Mouse (Mus musculus) retina, embryonic 14.5 days (tissue): ENCODE measurements around the gene Fkbp10.

Source experiments
- DNase-seq: peaks from one replicate; pipeline ENCODE4 v3.0.0-alpha.2; 2015; ENCODE audit warnings: low spot score

The Fkbp10 gene

DNA sequence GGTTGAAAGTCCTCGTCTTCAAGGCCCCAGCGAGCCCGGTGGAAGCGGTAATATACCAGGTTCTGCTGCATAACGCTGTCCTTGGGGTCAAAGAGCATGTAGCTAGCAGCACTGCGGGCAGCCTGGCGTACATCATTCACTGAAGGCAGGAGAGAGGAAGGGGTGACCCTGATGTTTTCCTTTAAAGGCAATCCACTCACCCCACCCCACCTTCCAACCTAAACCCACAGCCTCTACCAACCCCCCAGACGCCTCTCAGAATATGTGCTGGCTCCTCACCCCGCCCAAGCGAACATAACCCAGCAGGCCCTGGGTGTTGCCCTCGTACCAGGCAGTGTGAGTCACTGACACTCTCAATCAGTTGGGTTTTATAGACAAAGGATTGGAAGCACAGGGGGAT is 3.8 kb upstream of the Fkbp10 start:
- DNase-seq: no peak

DNA sequence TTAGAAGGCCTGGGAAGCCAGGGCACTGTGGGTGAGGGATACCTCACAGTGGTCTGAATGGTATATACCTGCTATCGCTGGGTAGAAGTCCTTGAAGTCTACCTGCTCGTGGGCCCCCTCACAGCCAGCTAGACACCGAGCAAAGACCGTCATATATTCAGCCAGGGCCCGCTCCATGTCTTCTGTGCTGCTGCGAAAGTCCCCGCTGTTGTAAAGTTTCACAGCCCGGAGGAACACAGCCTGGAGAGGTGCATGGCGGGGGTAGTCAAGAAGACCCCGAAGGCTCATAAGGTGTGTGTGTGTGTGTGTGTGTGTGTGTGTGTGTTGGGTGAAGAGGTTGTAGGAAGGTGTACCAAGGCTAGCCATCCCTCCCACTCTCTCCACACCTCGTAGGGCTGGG is 2.0 kb upstream of the Fkbp10 start:
- no peak for DNase-seq

DNA sequence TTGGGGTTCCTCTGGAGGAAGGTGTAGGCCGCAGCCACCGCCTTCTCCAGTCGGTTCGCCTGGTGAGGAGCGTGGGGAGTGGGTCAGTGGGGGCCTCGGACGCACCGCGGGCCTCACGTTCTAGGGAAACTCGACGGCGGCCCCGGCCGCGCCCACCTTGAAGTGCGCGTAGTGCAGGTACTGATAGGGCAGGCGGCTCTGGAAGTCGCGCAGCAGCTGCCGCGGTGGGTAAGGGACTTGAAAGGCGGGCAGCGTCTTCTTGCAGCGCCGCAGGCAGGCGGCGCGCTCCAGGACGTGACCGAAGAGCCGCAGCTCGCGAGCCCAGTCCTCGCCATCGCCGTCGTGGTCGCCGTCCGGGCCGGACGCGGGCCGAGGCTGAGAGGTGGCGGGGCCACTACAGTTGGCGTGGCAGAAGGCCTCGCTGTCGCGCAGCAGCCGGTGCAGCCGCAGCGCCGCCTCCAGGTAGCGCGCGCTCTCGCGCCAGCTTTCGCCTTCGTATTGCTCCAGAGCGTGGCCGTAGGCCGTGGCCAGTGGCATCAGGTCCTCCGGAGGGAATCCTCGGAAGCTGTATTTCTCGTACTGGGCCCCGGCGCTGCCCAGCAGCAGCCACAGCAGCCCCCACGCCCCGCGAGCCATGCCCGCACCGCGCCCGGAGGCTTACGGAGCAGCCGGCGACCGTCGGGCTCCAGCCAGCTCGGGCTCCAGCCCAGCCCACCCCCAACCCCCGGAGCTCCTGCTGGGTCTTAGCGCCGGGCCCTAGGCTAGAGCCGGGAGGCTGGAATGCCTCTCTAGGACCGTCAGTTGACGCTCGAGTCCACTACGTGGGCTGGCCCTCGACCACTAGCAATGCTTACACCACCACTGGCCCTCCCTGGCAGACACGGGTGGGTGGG is 1.2 kb upstream of the Fkbp10 start, which contains the start of gene P3h4:
P3h4 (minus strand) TSS at position 816 of the 893 bp plus-strand sequence.
- DNase-seq: peak; percentile 87

DNA sequence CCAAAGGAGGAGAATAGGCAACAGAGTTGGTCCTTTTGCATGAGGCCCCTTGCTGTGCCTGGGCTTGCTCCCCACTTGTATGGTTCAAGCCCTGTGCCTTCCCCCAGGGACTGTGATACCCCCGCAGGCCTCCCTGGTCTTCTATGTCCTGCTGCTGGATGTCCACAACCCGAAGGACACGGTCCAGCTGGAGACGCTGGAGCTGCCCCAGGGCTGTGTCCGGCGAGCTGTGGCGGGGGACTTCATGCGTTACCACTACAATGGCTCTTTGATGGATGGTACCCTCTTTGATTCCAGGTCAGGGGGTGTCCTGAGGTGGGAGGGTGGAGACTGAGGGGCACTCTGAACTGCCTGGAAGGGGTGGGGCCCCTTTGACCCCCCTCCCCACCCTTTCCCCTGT is 6.0 kb downstream of the Fkbp10 start:
- DNase-seq: no peak

DNA sequence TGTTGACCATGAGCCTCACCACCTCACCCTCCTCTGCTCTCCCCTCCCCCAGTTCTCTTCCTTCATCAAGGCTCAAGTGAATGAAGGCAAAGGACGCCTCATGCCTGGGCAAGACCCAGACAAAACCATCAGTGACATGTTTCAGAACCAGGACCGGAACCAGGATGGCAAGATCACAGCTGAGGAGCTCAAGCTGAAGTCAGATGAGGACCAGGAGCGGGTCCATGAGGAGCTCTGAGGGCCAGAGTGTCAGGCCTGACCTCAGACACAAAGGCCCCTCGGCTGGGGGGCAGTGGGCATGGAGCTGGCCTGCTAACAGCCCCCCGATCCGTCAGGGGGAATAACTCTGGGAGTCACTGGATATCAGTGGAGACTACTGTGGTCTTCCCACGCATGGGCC is 8.3 kb downstream of the Fkbp10 start:
- no peak for DNase-seq

DNA sequence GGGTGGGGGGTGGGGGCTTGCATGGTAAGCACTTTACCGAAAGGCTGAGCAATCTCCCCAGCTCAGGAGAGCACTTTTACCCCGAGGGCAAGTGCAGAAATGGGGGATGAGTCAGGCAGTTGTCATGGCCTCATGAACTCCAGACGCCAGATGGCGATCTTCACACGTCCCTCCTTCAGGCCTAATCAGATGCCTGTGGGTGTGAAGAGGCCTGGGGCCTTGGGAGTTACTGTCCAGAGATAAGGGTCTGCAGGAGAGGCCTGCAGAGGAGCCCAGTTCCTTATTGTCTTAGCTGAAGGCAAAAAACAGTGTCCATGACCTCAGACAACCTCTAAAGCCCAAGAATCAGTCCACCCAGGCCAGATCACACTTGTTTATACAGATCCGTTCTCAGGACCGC is 10.4 kb downstream of the Fkbp10 start:
- peak; percentile 92 for DNase-seq

DNA sequence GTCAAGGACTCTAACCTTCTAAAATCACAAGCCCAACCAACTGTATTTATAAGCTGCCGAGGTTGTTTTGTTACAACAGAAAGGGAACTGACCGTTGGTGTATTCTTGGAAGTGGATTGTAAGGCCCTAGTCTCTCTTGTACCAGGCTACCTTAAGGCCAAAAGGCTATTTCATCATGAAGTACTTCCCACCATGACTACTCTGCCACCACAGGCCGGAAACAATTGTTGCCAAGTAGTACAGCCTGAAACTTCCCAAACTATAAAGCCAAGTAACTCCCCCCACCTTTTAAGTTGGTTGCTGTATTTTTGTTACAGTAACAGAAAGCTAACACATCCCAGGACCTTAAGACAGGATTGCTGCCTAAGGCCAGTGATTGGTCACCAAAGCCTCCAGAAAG is 11.3 kb downstream of the Fkbp10 start:
- no peak for DNase-seq

DNA sequence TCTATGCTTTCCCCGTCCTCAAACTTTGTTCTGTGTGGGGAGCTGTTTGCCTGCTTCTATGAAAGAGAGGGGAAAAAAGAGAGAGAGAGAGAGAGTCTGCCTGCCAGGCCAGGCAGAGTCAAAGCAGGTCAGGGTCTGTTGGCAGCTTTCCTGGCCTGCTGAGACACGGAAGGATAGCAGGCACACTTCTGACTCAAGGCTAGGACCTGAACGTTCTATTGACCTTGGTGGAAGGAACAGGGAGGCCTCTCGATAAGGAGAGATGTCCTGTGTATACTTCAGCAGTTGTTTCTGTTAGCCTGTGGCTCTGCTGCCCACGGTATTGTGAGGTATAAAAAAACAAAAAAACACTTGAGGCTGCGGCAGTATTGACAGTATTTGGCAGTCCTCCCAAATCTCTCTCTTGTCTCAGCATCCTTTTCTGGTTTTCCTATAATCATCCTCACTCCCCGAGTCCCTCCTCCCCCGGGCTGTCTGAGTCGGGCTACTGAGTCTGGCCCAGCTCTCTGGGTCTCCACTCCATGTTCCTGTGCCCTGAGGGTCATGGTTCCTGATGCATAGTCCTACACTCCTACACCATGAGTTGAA is 13.2 kb downstream of the Fkbp10 start:
- no peak for DNase-seq

DNA sequence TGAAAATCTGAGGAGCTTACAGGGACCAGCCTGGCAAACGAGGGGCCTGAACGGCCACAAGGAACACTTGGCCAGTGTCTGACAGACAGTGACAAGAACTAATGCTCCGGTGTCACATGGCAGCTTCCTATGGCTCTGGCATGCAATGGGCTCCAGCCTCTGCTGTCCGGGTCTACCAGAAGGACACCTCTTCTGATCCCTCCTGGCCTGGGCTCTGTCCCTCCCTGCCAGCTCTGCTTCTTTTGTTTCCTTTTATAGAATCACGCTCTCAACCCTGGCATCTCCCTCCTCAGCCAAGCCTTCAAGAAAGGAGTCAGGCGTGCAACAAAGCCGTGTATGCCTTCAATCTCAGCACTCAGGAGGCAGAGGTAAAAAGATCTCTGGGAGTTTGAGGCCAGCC is 14.6 kb downstream of the Fkbp10 start:
- DNase-seq: no peak

DNA sequence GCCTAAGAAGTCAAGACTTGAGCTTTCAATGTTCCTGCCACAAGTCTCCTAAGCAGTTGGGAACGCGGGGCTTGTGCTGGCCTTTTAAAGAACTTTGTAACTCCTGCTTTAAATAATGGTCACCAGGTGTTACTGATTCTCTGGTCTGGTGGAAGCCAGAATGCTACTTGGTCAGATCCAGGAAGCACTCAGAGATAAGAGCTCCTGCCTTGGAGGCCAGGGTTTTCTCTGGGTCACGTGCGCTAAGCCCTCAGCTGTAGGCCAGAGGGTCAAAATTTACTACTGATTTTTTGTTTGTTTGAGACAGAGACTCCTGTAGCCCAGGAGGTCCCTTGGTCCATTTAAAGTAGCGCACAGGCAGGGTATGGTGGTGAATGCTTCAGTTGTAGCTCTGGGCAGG is 16.5 kb downstream of the Fkbp10 start:
- no peak for DNase-seq

DNA sequence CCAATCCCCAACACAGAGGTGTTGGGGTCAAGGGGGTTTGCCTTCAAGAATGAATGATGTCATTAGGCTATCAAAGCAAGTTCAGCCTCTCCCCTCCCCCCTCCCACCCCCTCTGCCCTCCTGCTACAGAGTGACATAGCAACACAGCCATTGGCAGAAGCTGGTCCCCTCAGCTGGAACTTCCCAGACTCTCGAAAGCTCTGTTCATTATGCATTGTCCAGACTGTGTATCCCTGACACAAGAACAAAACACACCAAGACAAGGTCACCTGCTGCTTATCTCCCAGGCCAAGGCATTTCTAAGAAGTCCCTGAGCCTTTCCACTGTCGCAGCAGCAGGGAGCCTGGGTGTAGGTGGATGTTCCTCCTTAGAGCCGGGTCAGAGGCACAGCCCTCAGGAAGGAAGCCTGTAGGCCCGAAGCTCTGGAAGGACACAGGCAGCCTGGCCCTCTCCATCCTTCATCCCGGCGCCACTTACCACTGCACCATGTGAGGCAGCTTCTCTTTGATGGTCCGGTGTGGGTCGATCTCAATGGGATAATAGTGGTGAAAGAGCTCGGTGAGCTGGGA is 20.3 kb downstream of the Fkbp10 start:
- no peak for DNase-seq

DNA sequence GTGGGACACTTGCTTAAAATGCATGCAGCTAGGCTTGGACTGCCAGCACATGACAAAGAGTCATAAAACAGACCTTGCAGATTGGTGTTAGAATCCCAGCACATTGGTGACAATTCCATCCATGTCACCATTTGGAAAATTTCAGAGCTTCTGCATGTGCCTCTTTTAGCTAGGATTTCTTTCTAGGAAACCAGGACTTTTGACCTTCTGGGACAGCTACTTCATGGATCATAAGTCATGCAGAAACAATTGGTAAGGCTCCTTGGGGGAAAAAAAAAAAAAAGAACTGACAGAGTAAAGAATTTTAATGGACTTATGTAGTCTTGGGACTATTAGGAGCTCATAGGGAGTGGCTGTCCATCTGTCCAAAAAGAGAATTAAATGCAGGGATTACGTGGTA is 22.4 kb downstream of the Fkbp10 start:
- no peak for DNase-seq

DNA sequence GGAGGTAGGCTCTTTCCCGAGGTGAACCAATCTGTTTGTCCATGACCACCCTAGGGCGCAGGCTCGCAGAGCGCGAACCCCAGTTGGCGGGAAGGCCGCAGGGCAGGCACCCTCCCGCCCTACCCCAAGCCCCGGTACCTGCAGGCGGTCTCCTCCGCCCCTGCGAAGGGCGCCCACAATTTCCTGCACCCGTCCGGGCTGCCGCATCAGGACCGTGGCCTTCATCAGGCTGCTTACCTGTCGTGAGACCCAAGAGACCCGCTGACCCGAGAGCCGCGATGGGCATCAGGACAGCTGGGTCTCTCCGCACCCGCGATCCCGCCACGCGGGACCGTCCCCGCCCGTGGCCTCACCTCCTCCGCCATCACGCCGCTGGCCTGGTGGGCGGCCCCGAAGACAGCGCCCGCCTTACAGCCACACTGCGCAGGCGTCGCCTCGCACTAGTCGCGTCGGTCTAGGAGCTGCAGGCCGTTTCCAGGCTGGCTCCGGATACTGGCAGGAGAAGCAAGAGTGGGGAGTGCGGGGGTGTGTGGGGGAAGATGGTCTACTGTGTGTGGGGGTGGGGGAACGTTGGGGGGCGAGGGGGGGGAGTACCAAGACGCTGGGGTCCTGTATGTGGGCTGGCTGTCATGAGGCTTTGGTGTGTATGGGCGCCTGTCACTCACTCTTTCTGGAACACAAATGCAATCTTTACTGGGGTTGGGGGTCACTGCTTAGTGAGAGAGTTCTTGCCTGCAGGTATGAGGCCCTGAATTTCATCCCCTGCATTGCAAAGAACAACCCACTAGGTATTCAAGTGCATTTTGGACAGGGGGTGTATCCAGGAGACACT is 25.4 kb downstream of the Fkbp10 start:
- DNase-seq: peak; percentile 87

DNA sequence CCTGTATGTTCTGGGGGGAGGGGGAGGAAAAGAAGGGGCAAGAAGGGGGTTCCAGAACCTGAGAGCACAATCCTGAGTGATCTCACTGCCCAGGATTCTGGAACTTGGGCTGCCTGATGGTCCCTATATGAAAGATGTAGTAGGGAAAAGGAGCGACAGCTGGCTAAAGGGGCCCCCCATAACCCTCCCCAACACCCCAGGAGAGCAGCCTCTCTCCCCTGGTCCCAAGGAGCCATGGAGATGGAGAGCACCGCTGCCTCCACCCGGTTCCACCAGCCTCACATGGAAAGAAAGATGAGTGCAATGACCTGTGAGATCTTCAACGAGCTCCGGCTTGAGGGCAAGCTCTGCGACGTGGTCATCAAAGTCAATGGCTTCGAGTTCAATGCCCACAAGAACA is 26.3 kb downstream of the Fkbp10 start, which contains the start of the genes Nt5c3b and Klhl10:
Nt5c3b (minus strand) TSS at position 12 of the 400 bp plus-strand sequence.
Klhl10 (plus strand) TSS at position 121 of the 400 bp plus-strand sequence.
- DNase-seq: no peak

DNA sequence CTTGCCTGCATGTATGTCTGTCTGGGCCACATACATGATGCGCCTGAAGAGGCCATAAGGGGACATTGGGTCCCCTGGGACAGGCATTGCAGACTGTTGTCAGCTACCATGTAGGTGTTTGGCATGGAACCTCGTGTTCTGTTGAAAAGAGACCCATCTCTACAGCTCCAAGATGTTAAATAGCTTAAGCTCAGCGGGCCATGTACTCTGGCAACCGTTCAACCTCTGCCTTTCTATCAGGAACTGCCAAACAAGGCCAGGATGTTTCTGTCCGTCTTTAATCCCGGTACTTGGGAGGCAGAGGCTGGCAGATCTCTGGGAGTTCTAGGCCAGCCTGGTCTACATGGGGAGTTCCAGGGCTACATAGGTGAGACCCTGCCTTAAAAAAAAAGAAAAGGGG is 27.1 kb downstream of the Fkbp10 start:
- no peak for DNase-seq

DNA sequence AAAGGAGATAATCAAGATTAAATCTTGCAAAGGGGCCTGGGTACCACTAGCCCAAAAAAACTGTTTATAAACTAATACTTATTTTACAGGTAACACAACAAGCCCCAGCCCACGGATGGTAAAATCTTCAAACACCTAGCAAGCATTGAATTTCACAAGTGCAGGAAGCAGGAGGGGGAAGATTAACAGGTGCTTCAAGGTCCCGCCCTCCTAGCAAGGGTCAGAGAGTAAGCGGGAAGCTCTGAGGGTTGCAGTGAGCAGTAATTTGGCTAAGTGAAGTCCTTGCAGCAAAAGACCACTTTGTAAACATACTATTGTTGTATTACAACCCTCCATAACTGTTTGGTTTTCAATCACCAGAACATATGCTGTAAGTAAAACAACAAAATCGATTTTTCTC is 41.8 kb downstream of the Fkbp10 start:
- no peak for DNase-seq

DNA sequence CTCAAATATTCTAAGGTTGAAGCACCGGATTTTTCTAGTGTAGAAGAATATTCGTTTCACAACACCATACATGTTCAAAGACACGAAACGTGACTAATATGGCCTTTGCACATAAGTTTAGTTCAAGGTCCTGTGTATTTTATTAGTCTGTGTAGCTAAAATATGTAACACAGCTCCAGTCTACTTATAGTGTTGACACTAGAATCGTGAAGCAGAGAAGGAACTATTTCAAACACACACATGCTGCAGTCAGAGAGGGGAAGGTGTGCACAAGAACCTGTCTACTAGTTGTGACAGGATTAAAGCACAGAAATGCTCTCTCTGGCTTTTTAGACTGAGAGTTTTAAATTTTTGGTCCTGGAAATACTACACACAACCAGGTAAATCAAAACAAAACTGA is 42.2 kb downstream of the Fkbp10 start:
- no peak for DNase-seq

DNA sequence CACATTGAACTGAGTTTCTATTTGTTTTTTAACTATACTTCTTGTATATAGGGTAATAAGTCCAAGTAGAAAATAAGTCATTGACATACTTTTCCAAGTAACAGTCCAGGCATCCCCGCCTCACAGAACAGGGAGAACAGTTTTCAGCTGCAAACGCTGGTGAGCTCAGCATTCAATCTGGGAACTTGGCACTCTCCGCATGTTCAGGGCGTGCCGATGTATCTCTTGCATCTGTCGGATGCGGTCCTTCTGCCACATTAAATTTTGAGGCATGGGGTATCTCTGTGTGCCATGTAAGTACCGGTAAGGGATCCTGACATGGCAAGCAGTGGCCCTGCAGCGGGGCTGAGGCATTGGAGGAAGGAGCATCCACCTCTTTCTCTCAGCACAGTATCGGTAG is 47.2 kb downstream of the Fkbp10 start:
- no peak for DNase-seq

DNA sequence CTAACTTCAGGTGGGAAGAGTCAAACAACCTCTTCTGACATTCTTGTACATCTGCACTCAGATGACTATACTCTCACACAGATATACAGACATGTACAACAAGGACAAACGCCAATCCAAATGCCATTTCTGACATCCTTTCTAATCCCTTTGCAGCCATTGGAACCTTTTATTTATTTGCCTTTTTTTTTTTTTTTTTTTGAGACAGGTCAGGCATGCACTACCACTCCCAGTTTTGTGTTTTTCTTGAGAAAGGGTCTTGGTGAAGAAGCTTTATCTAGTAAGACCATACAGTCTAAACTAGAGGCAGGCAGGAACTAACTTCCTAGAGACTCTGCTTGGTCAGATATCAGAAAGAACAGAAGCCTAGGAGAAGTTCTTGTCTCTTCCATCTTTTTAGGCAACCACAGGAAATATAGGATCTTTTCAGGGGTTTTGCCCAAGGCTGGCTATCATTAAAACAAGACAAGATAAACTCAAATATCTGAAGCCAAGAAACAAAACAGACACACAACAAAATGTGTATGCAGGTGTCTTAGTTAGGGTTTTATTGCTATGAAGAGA is 49.8 kb downstream of the Fkbp10 start:
- no peak for DNase-seq

DNA sequence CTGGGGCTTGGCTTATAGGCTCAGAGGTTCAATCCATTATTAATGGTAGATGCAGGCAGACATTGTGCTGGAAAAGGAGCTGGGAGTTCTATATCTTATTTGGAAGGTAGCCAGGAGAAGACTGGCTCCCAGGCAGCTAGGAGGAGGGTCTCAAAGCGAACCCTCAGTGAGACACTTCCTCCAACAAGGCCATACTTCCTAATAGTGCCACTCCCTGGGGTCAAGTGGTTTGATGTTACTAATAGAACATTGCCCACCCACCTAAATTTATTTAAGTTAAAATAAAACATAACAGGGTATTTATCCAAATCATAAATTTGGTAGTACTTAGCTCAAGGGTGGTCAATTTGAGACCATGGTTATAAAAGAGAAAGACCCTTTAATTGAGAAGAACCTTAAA is 50.3 kb downstream of the Fkbp10 start:
- DNase-seq: no peak

DNA sequence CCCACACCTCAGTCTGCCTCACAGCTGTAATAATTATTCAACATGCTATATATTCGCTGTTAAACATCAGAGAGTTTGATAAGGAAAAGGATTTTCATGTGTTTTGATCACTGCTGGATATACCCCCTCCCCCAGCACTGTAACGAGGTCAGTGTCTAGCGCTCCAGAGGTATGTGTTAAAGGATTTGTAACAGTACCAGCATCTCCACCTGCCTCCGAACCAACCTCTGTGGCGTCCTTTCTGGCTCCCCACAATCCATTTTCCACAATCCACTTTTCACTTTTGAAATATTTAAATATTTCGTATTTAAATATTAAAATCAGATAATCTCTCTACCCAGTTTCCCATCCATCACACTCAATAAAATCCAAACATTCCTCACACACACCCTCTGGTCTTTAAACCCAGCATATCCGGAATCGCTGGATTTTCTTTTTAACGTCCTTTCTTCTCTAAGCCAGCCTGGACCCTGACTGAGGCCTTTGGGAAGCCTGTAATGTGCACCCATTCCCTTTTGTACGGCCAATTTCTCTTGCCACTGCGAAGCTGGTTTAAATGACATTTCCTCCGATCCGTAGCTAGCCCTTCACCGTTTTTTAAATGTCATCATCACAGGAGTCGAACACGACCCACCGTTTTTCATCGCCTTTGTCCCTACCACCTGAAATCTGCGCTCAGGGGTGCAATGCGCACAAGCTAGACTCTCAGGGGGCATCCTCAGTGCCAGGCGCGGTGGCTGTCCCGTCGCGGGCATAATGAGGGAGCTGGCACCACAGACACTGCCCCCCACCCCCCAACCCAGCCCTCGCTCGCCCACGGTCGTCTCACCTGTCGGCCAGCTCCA is 56.1 kb downstream of the Fkbp10 start:
- DNase-seq: peak; percentile 17
